Mouse (Mus musculus): ENCODE data around the gene Pkp2.

GRCm38 (mm10) chr16:16261481-16261880 is 48.4 kb downstream of the Pkp2 start:
- TF ChIP-seq IRF4 (IDR thresholded peaks at IDR 0.05; ENCODE audit: low read depth, low read length) (no peak), CTCF (conservative IDR thresholded peaks at IDR 0.05 in 1 of 2, IDR thresholded peaks at IDR 0.05 in 1 of 2; ENCODE audit: low read depth in 2 of 2, low read length in 2 of 2) (no peak), EP300 (IDR thresholded peaks at IDR 0.05; ENCODE audit: low read length) (no peak), ELF1 (IDR thresholded peaks at IDR 0.05; ENCODE audit: low read depth, low read length) (no peak), POLR2A (IDR thresholded peaks at IDR 0.05; ENCODE audit: low read depth, low read length) (no peak), MAZ (IDR thresholded peaks at IDR 0.05; ENCODE audit: low read depth, low read length) (no peak), SIN3A (IDR thresholded peaks at IDR 0.05; ENCODE audit: low read length) (no peak), SMC3 (IDR thresholded peaks at IDR 0.05; ENCODE audit: low read depth, low read length) (no peak), JUND (conservative IDR thresholded peaks at IDR 0.05; ENCODE audit: low read depth, low read length) (no peak), KAT2A (IDR thresholded peaks at IDR 0.05; ENCODE audit: insufficient replicate concordance, low read length) (no peak), HCFC1 (IDR thresholded peaks at IDR 0.05; ENCODE audit: low read depth, low read length) (no peak), USF2 (conservative IDR thresholded peaks at IDR 0.05; ENCODE audit: low read depth, low read length) (no peak), MAX (IDR thresholded peaks at IDR 0.05; ENCODE audit: low read length) (no peak), USF1 (IDR thresholded peaks at IDR 0.05; ENCODE audit: low read depth, low read length) (no peak)
